Mouse (Mus musculus) G1E-ER4 (cell line): Measurements from ENCODE around the gene Trim58. TPM values are rescaled to one million over a fixed set of nuclear protein-coding genes. Genes with fewer than 3 reads are reported as not detected.

Experiments
- GATA1 ChIP-seq: IDR thresholded peaks from one replicate; pipeline ENCODE4 v1.8.0; 2012; ENCODE audit warnings: low read length, inconsistent platforms
- polyA plus RNA-seq: library from polyadenylated mRNA; stranded (reverse); fragments of >175 nt; gene quantifications from 2 replicates; pipeline ENCODE4 v1.2.3, GENCODE M21; 2012

Trim58 gene
- not detected in 2 replicates for polyA plus RNA-seq

DNA sequence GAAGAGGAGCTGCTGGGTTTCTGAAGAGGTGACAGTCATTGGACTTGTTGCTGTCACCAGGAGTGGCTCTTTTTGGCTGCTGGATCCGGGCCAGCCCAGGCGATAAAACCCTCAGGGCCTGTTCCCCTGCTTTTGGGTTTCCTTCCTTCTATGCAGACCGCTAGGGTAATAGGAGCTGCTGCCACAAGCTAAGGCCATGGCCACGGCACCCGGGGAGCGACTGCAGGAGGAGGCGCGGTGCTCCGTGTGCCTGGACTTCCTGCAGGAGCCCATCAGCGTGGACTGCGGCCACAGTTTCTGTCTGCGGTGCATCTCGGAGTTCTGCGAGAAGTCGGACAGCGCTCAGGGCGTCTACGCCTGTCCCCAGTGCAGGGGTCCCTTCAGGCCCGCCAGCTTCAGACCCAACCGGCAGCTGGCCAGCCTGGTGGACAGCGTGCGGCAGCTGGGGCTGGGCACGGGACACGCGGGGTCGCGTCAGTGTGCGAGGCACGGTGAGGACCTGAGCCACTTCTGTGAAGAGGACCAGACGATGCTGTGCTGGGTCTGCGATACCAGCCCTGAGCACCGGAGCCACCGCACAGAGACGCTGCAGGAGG, at the start of gene Trim58:
Gene Trim58 (plus strand): TSS at position 194 of the 596 bp plus-strand sequence.
- no peak for TF ChIP-seq GATA1

DNA sequence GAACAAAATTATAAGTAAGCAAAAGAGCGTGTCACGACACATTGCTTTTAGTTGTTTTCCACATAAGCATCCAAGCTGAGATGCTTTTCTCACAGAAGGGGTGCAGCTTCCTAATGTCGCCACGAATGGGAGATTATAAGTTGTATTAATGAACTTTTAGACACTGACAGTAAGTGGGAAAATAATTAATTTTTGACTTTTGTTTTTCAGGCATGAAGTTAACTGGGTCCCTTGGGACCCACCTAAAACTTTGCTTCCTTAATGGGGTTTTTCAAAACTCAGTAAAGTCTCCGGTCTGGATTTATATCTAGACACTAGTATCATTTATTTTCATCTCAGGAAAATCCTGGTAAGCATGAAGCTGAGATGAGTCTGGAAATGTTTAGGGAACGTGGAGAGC, 45.5 kb upstream of the Trim58 start, which contains the start of gene Olfr324:
Gene Olfr324 (plus strand): TSS at position 301 of the 400 bp plus-strand sequence.
- no peak for TF ChIP-seq GATA1

DNA sequence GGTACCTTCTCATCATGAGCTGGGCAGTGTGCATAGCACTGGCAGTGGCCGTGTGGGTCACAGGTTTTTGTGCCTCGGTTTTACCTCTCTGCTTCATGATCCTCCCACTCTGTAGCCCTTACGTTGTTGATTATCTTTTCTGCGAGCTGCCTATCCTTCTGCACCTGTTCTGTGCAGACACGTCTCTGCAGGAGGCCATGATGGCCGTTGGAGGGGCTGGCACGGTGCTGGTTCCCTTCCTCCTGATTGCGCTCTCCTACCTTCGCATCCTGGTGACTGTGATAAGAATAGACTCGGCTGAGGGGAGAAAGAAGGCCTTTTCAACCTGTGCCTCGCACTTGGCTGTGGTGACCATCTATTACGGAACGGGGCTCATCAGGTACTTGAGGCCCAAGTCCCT, 42.4 kb upstream of the Trim58 start:
- no peak for TF ChIP-seq GATA1

DNA sequence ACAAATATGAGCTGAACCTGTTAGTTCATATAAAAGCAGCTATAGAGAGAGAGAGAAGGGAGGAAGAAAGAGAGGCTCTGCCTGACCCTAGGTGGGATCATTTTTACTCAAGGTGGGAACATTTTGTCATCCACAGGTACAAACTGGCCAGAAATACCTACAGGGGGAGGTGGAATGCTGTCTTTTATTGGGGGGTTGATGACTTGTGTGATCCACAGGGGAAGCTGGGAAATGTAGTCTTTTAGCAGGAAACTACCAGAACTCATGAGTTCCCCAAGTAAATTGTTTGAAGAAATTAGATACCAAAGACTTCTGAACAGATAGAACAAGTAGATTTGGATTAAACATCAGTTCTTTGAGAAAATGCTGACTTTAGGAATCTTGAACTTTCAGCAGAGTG, 38.2 kb upstream of the Trim58 start:
- no peak for TF ChIP-seq GATA1

DNA sequence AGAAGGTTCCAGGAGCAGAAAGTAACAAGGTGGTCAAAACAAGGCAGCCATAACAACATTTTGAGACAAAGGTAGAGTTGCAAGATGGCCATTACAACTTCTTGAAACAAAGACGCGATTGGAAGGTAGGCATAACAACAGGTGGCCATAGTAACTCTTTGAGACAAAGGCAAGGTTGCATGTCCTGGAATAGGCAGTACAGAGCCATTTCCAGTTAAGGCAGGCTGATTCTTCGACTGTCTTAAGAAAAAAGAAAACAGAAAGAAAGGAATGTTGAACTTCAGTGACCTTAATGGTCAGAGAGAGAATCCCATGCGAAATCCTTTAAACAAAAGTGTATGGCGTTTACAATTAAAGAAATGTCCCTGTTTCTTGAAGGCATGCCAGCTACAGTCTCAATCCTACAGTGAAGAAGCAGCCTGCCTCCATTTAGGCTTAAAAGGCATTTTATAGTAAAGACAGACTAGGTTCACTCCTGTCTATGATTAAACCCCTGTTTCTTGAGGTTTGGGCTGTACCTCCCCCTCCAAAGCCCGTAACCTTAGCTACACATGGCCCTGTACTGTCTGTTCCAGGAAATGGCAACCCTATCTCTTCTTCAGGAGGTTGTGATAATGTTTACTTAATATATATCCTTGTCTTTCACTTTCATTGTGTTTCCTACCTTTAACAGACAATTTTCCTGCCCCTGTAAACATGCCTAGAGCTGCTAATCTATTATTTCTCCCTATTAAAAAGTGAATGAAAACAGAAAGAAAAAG, 37.3 kb upstream of the Trim58 start:
- TF ChIP-seq GATA1: no peak

DNA sequence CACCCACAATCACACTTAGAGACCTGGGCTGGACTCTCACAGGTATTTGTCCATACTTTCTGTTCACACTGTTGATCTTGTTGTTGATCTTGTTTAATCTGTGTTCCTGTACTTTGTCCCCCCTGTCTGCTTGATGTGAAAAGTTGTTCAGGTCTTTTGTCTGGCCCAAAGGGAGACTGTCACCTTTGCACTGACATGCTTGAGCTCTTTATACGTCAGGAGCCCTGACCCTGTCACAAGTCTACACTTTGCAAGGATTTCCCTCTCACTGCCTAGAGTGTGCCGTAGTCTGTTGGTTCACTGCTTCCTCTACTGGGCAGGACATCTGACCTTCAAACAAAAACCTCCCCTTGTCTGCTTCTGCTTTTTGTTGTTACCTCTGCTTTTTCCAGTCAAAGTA, 35.6 kb upstream of the Trim58 start:
- no peak for TF ChIP-seq GATA1

DNA sequence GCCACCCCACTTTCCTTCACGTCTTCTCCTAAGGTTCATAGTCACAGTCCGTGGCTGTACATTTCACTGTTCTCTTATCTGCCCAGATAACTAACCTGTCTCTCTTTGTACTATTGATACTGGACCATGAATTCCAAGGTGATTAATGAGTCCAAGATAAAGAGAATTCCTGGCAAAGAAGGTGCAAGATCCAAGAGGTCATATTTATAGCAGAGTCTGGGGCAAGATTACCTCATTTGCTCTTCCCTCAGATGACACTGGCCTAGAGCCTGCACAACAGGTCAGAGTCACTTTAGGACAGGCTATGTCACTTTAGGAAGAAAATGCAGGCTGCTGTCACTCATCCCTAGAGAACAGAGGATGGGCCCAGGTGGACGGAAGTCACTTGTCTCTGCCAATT, 35.0 kb upstream of the Trim58 start:
- no peak for TF ChIP-seq GATA1

DNA sequence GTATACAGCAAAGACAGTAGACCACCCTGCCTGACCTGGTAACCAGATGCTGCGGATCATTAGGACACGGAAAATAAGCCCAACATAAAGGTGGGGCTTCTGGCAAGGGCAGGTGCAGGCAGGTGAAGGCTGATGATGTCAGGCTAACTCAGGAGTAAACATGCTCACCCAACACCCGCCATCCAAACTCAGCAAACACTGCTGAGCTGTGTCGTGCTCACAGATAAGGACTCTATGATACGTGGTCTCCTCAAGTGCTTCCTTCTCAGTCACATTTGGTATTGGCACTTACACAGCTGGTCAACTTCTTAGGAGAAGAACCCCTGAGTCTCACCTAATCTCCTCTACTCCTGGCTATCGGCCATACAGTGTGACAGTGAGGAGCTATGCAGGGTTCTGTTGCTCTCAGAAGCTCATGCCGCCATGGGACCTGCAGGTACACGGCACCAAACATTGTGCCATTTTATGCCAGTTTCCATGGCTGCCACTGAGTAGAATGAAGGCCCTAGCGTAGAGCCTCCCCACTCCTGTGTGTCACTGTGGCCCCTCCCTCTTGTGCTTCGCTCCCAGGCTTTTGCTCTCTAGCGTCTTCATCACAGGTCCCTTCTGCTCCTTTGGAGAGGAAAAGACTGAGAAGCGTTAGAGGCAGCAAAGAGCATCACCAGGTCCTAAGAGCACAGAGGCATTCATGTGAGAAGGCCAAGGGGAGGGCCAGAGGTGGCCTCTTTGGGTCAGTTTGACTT, 33.9 kb upstream of the Trim58 start:
- TF ChIP-seq GATA1: no peak

DNA sequence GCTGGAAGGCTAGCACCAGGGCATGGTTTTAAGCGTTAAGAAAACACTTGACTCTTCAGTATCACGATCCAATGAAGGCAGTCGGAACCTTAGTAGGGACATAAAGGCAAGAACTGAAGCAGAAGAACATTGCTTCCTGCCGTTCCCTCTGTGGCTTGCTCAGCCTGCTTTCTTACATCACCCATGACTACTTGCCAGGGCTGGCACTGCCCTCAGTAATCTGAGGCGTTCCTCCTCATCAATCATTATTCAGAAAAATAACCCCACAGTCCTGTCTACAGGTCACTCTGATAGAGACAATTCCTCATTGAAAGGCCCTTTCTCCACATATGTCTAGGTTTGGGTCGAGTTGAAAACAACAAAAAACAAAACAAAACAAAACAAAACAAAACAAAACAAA, 33.2 kb upstream of the Trim58 start:
- no peak for TF ChIP-seq GATA1

DNA sequence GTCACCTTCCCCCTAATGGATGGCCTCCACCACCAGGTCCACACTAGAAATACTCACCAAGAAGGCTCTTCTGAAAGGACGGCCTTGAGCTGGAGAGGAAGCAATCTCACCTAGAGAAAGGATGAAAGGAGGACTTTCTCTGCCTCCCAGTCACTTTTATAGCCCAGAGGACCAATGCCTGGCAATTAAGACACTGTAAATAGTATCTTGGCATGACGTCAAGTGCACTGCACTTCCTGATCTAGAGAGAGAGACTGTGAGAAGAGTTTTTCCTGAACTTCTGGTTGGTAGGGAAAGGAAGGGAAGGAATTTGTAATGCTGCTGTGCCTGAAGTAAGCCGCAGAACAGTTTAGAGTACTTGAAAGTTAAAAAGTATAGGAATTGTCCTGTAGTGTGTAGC, 26.9 kb upstream of the Trim58 start:
- TF ChIP-seq GATA1: no peak

DNA sequence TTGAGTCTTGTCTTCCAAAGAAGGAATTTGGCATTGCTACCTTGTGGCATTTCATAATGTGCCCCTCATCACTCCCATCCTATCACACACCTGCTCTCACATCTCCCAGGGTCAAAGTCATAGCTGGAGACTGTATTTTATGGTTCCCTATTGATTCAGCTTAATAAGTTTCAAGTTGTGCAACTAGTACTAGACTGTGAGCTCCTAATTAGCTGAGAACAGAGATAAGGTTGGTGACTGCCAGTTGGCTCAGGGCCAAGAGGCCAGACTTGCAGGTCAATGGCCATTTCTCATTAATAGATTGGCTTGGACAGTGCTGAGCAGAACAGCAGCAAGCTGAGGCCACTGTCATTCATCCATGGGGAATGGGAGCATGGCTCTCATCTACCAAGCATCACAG, 25.7 kb upstream of the Trim58 start:
- no peak for TF ChIP-seq GATA1

DNA sequence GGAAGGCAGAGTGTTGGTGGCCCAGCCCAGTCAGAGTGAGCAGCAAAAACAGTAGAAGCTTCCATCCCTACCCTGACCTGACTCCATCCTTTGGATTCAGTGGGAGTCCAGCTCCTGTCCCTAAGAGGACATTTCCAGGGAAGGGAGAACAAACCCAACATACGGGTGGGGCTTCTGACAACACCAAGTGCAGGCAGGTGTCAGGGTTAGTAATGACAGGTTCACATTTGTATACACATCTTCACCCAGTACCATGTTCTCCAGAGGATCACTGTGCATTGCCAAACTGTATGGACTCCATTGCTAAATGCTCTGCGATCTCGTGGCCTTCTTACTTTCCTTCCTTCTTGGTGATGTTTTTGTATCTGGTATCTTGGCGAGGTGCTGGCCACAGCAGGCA, 24.3 kb upstream of the Trim58 start, which contains the start of gene 2210407C18Rik:
Gene 2210407C18Rik (minus strand): TSS at position 101 of the 400 bp plus-strand sequence.
- TF ChIP-seq GATA1: no peak

DNA sequence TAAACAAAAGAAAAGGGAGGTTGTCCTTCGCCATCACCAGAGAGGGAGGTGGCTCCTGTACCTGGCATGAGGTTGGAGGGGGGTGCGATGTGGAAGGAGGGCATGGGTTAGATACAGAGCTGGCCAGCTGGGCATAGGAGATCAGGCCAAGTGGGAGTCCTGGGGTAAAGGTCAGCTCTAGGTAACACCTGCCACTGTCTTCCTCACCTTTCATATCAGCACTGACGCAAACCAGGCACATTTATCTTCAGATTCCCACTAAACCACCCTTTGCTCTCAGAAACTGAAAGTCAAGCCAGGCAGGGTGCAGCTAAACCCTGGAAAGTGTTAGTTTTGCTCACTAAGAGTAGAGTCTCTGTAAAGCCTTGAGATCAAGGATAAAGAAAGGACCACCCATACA, 21.9 kb upstream of the Trim58 start:
- TF ChIP-seq GATA1: no peak

DNA sequence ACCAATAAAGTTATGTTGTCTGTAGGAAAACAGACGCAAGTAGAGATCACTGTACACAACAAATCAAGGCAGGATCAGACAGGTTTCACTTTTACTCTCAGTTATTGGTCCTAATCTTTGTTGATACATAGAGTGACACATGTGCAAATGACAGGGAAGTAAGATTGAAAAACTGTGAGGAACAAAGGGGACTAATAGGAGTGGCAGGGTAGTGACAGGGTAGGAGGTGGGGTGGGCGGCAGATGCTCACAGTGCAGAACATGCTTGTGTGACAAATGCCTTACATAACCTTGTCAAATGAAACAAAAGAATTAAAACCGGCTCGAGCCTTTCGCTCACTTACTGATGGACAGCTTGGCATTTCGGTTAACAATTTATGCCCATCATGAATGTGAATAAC, 21.5 kb upstream of the Trim58 start:
- TF ChIP-seq GATA1: no peak

DNA sequence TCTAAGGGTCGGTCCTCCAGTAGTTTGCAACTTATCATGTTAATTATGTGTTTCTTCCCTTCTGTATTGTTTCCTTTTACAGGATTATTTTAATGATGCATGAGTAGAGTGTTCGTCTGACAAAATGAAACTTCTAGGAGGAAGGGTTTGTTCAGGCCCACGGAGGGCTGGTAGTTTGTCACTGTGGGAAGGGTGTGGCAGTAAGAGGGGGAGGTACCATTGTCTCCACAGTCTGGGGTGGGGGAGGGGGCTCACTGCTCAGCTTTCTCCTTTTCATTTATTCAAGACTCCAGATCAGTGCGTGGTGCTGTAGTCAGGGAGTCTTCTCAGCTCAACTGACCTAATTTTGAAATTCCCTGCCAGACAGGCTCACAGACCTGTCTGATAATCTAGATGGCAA, 14.1 kb upstream of the Trim58 start:
- no peak for TF ChIP-seq GATA1

DNA sequence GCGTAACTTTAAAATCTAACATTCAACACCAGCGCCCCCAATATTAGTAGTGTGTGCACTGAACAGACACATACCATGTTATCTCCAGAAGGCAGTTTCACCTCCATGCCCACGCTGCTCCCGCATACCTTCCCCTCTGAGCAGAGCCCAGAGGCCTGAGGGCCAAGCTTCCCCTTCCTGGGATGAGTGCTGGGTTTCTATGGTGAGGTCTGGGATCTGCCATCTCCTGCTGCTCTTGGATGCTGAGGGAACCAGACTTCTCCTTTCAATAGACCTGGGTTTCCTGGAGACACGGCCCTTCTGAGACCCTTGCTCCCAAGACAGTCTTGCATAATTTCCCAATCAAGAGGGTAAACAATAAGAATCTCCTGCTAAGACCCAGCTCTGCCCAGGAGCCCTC, 9.9 kb upstream of the Trim58 start, which contains the start of gene Olfr323:
Gene Olfr323 (minus strand): TSS at position 101 of the 400 bp plus-strand sequence.
- no peak for TF ChIP-seq GATA1

DNA sequence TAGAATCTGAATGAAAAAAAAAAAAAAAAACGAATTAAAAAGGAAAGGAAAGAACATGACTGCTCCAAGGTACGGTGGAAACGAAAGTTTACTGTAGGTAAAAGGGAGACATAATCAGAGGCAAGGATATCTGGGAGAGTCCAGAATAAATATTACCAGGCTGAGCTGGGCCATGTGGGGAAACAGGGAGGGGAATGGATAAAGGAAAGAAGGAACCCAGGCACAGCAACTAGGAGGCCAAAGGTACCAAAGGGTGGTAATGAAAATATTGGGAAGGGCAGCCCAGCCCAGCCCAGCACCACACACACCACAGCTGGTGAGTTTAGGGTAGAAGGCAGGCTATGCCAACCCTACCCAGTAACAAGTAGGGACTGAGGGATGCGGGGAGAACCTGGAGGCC, 5.4 kb upstream of the Trim58 start:
- TF ChIP-seq GATA1: no peak
